Mouse (Mus musculus) midbrain, embryonic 15.5 days (tissue): ENCODE measurements around the gene Id2. TPM values are rescaled to one million over a fixed set of nuclear protein-coding genes. Genes with fewer than 3 reads are reported as not detected.

Experiments used
- ATAC-seq: fragments of 200-750 bp; cut with Nextera tagmentation; replicated peaks from 2 replicates; pipeline ENCODE4 v1.8.0; 2017; ENCODE audit warnings: moderate TSS enrichment
- H3K27ac ChIP-seq: fragments of 300-500 bp; sonication (generic); 2 replicates; pipeline ENCODE4 v1.5.1; 2015; ENCODE audit warnings: mild to moderate bottlenecking, inconsistent platforms
- H3K27me3 ChIP-seq: fragments of 300-500 bp; sonication (generic); replicated peaks from 2 replicates; pipeline ENCODE4 v1.6.1; 2015; ENCODE audit warnings: inconsistent platforms
- H3K36me3 ChIP-seq: fragments of 300-500 bp; sonication (generic); replicated peaks from 2 replicates; pipeline ENCODE4 v1.6.1; 2015; ENCODE audit warnings: inconsistent platforms
- H3K4me1 ChIP-seq: fragments of 300-500 bp; sonication (generic); 2 replicates; pipeline ENCODE4 v1.6.1; 2015; ENCODE audit warnings: inconsistent platforms
- H3K4me2 ChIP-seq: fragments of 300-500 bp; sonication (generic); 2 replicates; pipeline ENCODE4 v1.6.1; 2015; ENCODE audit warnings: inconsistent platforms, mild to moderate bottlenecking, moderate library complexity
- H3K4me3 ChIP-seq: fragments of 300-500 bp; sonication (generic); 2 replicates; pipeline ENCODE4 v1.5.1; 2015; ENCODE audit warnings: mild to moderate bottlenecking, inconsistent platforms
- H3K9ac ChIP-seq: fragments of 300-500 bp; sonication (generic); 2 replicates; pipeline ENCODE4 v1.6.1; 2015; ENCODE audit warnings: mild to moderate bottlenecking, inconsistent platforms
- H3K9me3 ChIP-seq: fragments of 300-500 bp; sonication (generic); 2 replicates; pipeline ENCODE4 v1.6.1; 2016; ENCODE audit warnings: inconsistent platforms
- WGBS: fragments of 180-500 bp; shearing (Covaris S2); methylation state at CpG from one replicate; pipeline ENCODE4 v1.1.7; 2015; ENCODE audit warnings: mixed read lengths; 5-methylcytosine and 5-hydroxymethylcytosine counted together
- polyA plus RNA-seq: library from polyadenylated mRNA; unstranded; fragments of >200 nt; fragmentation: Nextera tagmentation; extraction: Ambion mirVana; gene quantifications from 2 replicates; pipeline ENCODE4 v1.2.1, GENCODE M21; 2015

Id2 gene
- polyA plus RNA-seq, 1 experiment from 2014 or later = 138 TPM

- 82% methylated on average over 6 of the region's 6 CpGs for WGBS
- Histone ChIP-seq H3K4me3 (no peak overlapping the region), H3K4me2 (no peak overlapping the region), H3K9me3 (no peaks in the 10 kb centered on the region), H3K27ac (no peak overlapping the region), H3K9ac (no peak overlapping the region), H3K4me1 (peaks cover 25% of the 10 kb centered on the region), H3K27me3 (no peaks in the 10 kb centered on the region), H3K36me3 (no peaks in the 10 kb centered on the region)
- ATAC-seq = no peak
These were observed 7.0 kb upstream of the Id2 start for GRCm38 (mm10) chr12:25103911-25104310.

- no peak for ATAC-seq
- 23% methylated on average over 5 of the region's 5 CpGs for WGBS
- no peaks in the 10 kb centered on the region for H3K27me3 ChIP-seq
- peak overlapping the region; percentile 96 for H3K4me2 ChIP-seq
- H3K4me3 ChIP-seq = no peak overlapping the region
- peaks cover 47% of the 10 kb centered on the region for H3K4me1 ChIP-seq
- H3K27ac ChIP-seq = peak overlapping the region; percentile 93; the same call in 1 of the 2 replicates
- no peaks in the 10 kb centered on the region for H3K36me3 ChIP-seq
- H3K9me3 ChIP-seq = no peaks in the 10 kb centered on the region
- H3K9ac ChIP-seq = no peak overlapping the region
These were observed 4.4 kb upstream of the Id2 start for GRCm38 (mm10) chr12:25101389-25101788.

GRCm38 (mm10) chr12:25100411-25101217, 3.7 kb upstream of the Id2 start:
- H3K27me3 ChIP-seq = no peaks in the 10 kb centered on the region
- peaks cover 48% of the 10 kb centered on the region for H3K4me1 ChIP-seq
- H3K36me3 ChIP-seq = no peaks in the 10 kb centered on the region
- H3K4me2 ChIP-seq = peak overlapping the region; percentile 96
- ATAC-seq = no peak
- peak overlapping the region; percentile 71 for H3K4me3 ChIP-seq
- WGBS = under 1% methylated on average over 58 of the region's 59 CpGs
- H3K9ac ChIP-seq = peak overlapping the region; percentile 70
- no peaks in the 10 kb centered on the region for H3K9me3 ChIP-seq
- H3K27ac ChIP-seq = peak overlapping the region; percentile 93

GRCm38 (mm10) chr12:25099563-25100408, 2.8 kb upstream of the Id2 start:
- Histone ChIP-seq H3K9ac (peak overlapping the region; percentile 70; the same call in 1 of the 2 replicates), H3K4me1 (peaks cover 53% of the 10 kb centered on the region), H3K27ac (peak overlapping the region; percentile 93), H3K4me2 (peak overlapping the region; percentile 96), H3K27me3 (no peaks in the 10 kb centered on the region), H3K4me3 (peak overlapping the region; percentile 71), H3K36me3 (no peaks in the 10 kb centered on the region), H3K9me3 (no peaks in the 10 kb centered on the region)
- under 1% methylated on average over 38 of the region's 38 CpGs for WGBS
- no peak for ATAC-seq

GRCm38 (mm10) chr12:25099313-25099562, 2.3 kb upstream of the Id2 start:
- H3K4me3 ChIP-seq = peak overlapping the region; percentile 71
- peak overlapping the region; percentile 70; the same call in 1 of the 2 replicates for H3K9ac ChIP-seq
- H3K4me2 ChIP-seq = peak overlapping the region; percentile 96
- H3K9me3 ChIP-seq = no peaks in the 10 kb centered on the region
- WGBS = 2% methylated on average over 9 of the region's 9 CpGs
- H3K27ac ChIP-seq = peak overlapping the region; percentile 93
- peaks cover 58% of the 10 kb centered on the region for H3K4me1 ChIP-seq
- no peaks in the 10 kb centered on the region for H3K36me3 ChIP-seq
- no peaks in the 10 kb centered on the region for H3K27me3 ChIP-seq
- ATAC-seq = no peak

- WGBS = under 1% methylated on average over 59 of the region's 61 CpGs
- no peaks in the 10 kb centered on the region for H3K36me3 ChIP-seq
These were observed 1.8 kb upstream of the Id2 start for GRCm38 (mm10) chr12:25098561-25099312.

GRCm38 (mm10) chr12:25098161-25098550, 1.2 kb upstream of the Id2 start:
- peaks cover 66% of the 10 kb centered on the region for H3K4me1 ChIP-seq
- H3K9ac ChIP-seq = peak overlapping the region; percentile 70
- WGBS = 0% methylated on average over 9 of the region's 10 CpGs
- ATAC-seq = peak; percentile 2; the same call in 1 of the 2 replicates
- H3K4me2 ChIP-seq = peak overlapping the region; percentile 96
- H3K27ac ChIP-seq = peak overlapping the region; percentile 93
- H3K36me3 ChIP-seq = no peaks in the 10 kb centered on the region
- H3K4me3 ChIP-seq = peak overlapping the region; percentile 71
- no peaks in the 10 kb centered on the region for H3K27me3 ChIP-seq
- no peaks in the 10 kb centered on the region for H3K9me3 ChIP-seq

More at GRCm38 (mm10) chr12:25098561-25099312, 1.8 kb upstream of the Id2 start:
- ATAC-seq = peak; percentile 83
- Histone ChIP-seq H3K4me1 (peaks cover 61% of the 10 kb centered on the region), H3K9me3 (no peaks in the 10 kb centered on the region), H3K27me3 (no peaks in the 10 kb centered on the region), H3K9ac (peak overlapping the region; percentile 70), H3K4me2 (peak overlapping the region; percentile 96), H3K27ac (peak overlapping the region; percentile 93), H3K4me3 (peak overlapping the region; percentile 71)

- H3K36me3 ChIP-seq = no peaks in the 10 kb centered on the region
- H3K4me1 ChIP-seq = peaks cover 73% of the 10 kb centered on the region
- peak overlapping the region; percentile 71 for H3K4me3 ChIP-seq
- H3K27ac ChIP-seq = peak overlapping the region; percentile 93
- H3K9ac ChIP-seq = peak overlapping the region; percentile 1; the same call in 1 of the 2 replicates
- peak overlapping the region; percentile 96 for H3K4me2 ChIP-seq
- 2% methylated on average over 28 of the region's 28 CpGs for WGBS
- H3K9me3 ChIP-seq = no peaks in the 10 kb centered on the region
- ATAC-seq = no peak
- H3K27me3 ChIP-seq = no peaks in the 10 kb centered on the region
These were observed 545 bp upstream of the Id2 start for GRCm38 (mm10) chr12:25097210-25098160.

GRCm38 (mm10) chr12:25096640-25097051, 294 bp downstream of the Id2 start:
- Histone ChIP-seq H3K9me3 (no peaks in the 10 kb centered on the region), H3K9ac (peak overlapping the region; percentile 63), H3K4me1 (peaks cover 75% of the 10 kb centered on the region), H3K4me2 (peak overlapping the region; percentile 96), H3K36me3 (no peaks in the 10 kb centered on the region), H3K27me3 (no peaks in the 10 kb centered on the region), H3K27ac (peak overlapping the region; percentile 93), H3K4me3 (peak overlapping the region; percentile 71)
- ATAC-seq = no peak
- 1% methylated on average over 15 of the region's 15 CpGs for WGBS

- Histone ChIP-seq H3K27me3 (no peaks in the 10 kb centered on the region), H3K4me1 (peaks cover 71% of the 10 kb centered on the region), H3K4me2 (peak overlapping the region; percentile 96), H3K4me3 (peak overlapping the region; percentile 71), H3K36me3 (no peaks in the 10 kb centered on the region), H3K27ac (peak overlapping the region; percentile 93), H3K9ac (peak overlapping the region; percentile 63), H3K9me3 (no peaks in the 10 kb centered on the region)
- ATAC-seq = peak; percentile 91
- under 1% methylated on average over 41 of the region's 41 CpGs for WGBS
These were observed 833 bp downstream of the Id2 start for GRCm38 (mm10) chr12:25095974-25096639.
